Mouse (Mus musculus) C2C12 (cell line): ENCODE measurements around the gene Cadps2. TPM values are rescaled to one million over a fixed set of nuclear protein-coding genes. Genes with fewer than 3 reads are reported as not detected.

ENCODE experiments used
- H3K27me3 ChIP-seq: one replicate; pipeline ENCODE4 v1.6.1; 2011; ENCODE audit not compliant: control insufficient read depth, insufficient read depth, insufficient read length
- H3K36me3 ChIP-seq: one replicate; pipeline ENCODE4 v1.6.1; 2011; ENCODE audit not compliant: control insufficient read depth, insufficient read depth
- H3K4me3 ChIP-seq: one replicate; pipeline ENCODE4 v1.5.1; 2011; ENCODE audit warnings: mild to moderate bottlenecking, control low read depth; ENCODE audit not compliant: poor library complexity, insufficient read depth, severe bottlenecking
- H3K79me2 ChIP-seq: one replicate; pipeline ENCODE4 v1.6.1; 2011; ENCODE audit not compliant: control insufficient read depth, insufficient read depth
- H3K79me3 ChIP-seq: one replicate; pipeline ENCODE4 v1.6.1; 2011; ENCODE audit warnings: low read depth, control low read depth
- H3ac ChIP-seq: one replicate; pipeline ENCODE3; 2011; ENCODE audit warnings: low read depth; ENCODE audit not compliant: control insufficient read depth, insufficient read length
- CEBPB ChIP-seq: IDR thresholded peaks from one replicate; pipeline ENCODE4 v1.6.1; 2011; ENCODE audit warnings: low read depth, mild to moderate bottlenecking, control low read depth, moderate library complexity
- CTCF ChIP-seq: IDR thresholded peaks from one replicate; pipeline ENCODE4 v1.5.1; 2011; ENCODE audit not compliant: control insufficient read depth, insufficient read depth, insufficient read length
- FOSL1 ChIP-seq: IDR thresholded peaks from one replicate; pipeline ENCODE4 v1.8.0; 2011; ENCODE audit warnings: mild to moderate bottlenecking, low read length; ENCODE audit not compliant: poor library complexity, insufficient read depth, severe bottlenecking
- MAX ChIP-seq: IDR thresholded peaks from one replicate; pipeline ENCODE4 v1.6.1; 2011; ENCODE audit warnings: mild to moderate bottlenecking, control low read depth
- MYOD1 ChIP-seq: IDR thresholded peaks from one replicate; pipeline ENCODE4 v1.6.1; 2011; ENCODE audit warnings: low read depth; ENCODE audit not compliant: control insufficient read depth, insufficient read length
- MYOG ChIP-seq: IDR thresholded peaks from one replicate; pipeline ENCODE4 v1.6.1; 2011; ENCODE audit not compliant: control insufficient read depth, insufficient read length; ENCODE audit errors: extremely low read depth
- USF1 ChIP-seq: IDR thresholded peaks from one replicate; pipeline ENCODE4 v1.6.1; 2011; ENCODE audit warnings: low read depth, mild to moderate bottlenecking, control low read depth, moderate library complexity
- polyA plus RNA-seq: library from polyadenylated mRNA; unstranded; fragments of >200 nt; fragmentation: generic; extraction: Trizol; gene quantifications from one replicate; pipeline ENCODE4 v1.2.1, GENCODE M21; 2012; ENCODE audit warnings: missing spikeins

Cadps2 gene
- polyA plus RNA-seq, 1 experiment, result not detected

DNA sequence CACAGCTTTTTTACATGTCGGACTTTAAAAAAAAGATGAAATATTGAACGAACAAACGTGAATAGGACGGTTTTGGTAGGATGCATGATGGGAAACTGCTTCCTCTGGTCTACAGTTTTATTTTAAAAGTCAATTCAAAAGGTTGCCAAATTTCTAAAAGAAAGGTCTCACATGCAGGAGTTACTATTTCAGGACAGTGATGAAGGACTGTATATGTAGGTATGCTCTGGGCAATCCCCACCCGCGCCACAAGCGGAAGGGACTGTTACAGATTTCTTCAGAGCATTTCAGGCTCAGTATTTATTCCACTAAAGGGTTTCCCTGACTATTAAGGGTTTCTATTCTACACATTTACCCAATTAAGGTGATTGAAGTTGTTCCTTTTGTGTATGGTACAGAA, 1.6 kb downstream of the Cadps2 start:
- no peaks in the 10 kb centered on the region for H3K79me3 ChIP-seq
- peaks cover 3% of the 10 kb centered on the region for H3K27me3 ChIP-seq
- TF ChIP-seq FOSL1, result no peak
- TF ChIP-seq USF1, result no peak
- no peak for TF ChIP-seq CEBPB
- TF ChIP-seq MYOG, result no peak
- TF ChIP-seq MYOD1, result no peak
- no peak for TF ChIP-seq MAX
- no peak for TF ChIP-seq CTCF
- no peaks in the 10 kb centered on the region for H3K79me2 ChIP-seq
- H3ac ChIP-seq, result no peak overlapping the region
- H3K36me3 ChIP-seq, result no peaks in the 10 kb centered on the region
- H3K4me3 ChIP-seq, result no peak overlapping the region

DNA sequence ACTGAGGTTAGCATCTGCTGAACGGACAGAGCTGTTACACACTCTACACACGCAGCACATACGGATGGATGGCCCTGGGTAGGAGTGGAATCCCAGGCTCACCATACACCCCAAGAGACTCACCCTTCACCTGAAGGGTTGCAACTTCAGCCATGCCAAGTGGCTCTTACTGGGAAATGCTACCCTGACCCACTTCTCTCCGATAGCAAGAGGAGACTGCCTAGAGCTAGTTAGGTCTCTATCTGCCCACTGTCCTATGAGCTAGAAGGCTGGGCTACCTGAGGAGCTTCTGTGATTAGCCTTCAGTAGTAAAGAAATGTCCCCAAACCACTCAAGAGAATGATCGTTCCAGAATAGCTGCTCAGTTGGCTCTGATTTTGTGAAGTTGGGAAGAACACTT, 2.1 kb downstream of the Cadps2 start:
- H3K36me3 ChIP-seq, result no peaks in the 10 kb centered on the region
- no peak for TF ChIP-seq MAX
- TF ChIP-seq MYOG, result no peak
- no peak for TF ChIP-seq FOSL1
- TF ChIP-seq USF1, result no peak
- TF ChIP-seq CTCF, result no peak
- TF ChIP-seq MYOD1, result no peak
- no peak for TF ChIP-seq CEBPB
- no peaks in the 10 kb centered on the region for H3K79me3 ChIP-seq
- no peak overlapping the region for H3ac ChIP-seq
- no peak overlapping the region for H3K4me3 ChIP-seq
- peaks cover 3% of the 10 kb centered on the region for H3K27me3 ChIP-seq
- H3K79me2 ChIP-seq, result no peaks in the 10 kb centered on the region

DNA sequence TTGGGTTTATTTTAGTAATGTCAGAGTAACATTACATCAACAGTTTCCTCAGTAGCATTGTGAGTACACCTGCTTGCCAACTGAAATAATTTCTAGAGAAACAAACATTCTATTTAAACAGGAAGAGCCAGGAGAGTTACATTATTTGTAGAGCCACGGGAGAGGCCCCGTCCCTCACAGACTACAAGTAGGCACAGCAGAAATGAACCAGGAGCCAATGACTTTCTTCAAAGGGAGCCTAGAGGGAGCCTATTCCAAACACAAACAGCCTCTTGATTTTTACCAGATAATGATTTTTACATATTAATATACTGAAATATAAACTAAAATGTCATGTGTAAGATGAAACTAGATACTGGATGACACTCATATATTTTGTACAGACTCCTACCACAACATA, 2.5 kb downstream of the Cadps2 start:
- H3K79me2 ChIP-seq, result no peaks in the 10 kb centered on the region
- TF ChIP-seq MYOD1, result no peak

DNA sequence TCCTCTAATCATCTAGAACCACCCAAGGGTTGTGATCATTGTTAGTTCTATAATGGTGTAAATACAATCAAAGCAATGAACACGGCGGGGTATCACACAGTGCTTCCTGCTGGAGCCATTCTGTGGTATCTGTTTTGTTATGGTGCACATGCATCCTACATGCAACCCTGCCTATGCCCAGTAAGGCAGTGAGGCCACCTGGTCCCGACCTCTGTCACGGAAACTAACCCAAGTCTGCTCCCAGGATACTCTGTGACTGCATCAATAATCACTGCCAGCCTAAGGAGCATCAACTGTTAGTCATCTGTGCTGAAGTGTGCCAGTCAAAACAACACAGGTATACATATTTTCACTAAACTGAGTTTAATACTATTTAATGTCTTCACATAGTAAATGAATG, 3.7 kb downstream of the Cadps2 start:
- TF ChIP-seq MYOG, result no peak
- no peak for TF ChIP-seq MAX
- no peak for TF ChIP-seq FOSL1
- no peak for TF ChIP-seq CTCF
- no peak for TF ChIP-seq MYOD1
- no peak for TF ChIP-seq CEBPB
- TF ChIP-seq USF1, result no peak
- H3K36me3 ChIP-seq, result no peaks in the 10 kb centered on the region
- H3K27me3 ChIP-seq, result peaks cover 3% of the 10 kb centered on the region
- no peak overlapping the region for H3K4me3 ChIP-seq
- H3K79me3 ChIP-seq, result no peaks in the 10 kb centered on the region
- H3K79me2 ChIP-seq, result no peaks in the 10 kb centered on the region
- no peak overlapping the region for H3ac ChIP-seq

More for the DNA sequence above, 2.5 kb downstream of the Cadps2 start:
- no peaks in the 10 kb centered on the region for H3K36me3 ChIP-seq
- H3ac ChIP-seq, result no peak overlapping the region
- H3K4me3 ChIP-seq, result no peak overlapping the region
- H3K27me3 ChIP-seq, result peaks cover 3% of the 10 kb centered on the region
- no peaks in the 10 kb centered on the region for H3K79me3 ChIP-seq

DNA sequence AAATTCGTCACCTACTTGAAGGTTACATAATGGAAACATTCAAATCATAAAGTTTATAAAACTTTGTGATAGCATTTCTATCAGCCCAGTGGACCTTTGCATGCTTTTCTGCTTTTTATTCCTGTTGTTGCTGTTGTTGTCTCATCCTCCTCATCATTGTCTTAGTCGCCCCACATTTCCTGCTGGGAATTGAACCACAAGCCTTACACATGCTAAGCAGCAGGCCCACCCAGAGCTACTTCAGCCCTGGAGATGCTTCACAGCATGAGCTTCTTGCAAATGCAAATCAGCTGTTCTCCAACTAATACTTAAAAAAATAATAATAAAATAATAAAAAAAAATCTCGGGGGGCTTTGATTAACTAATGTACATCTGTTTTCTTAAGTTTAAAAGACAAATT, 8.5 kb downstream of the Cadps2 start:
- Histone ChIP-seq H3K4me3 (no peak overlapping the region), H3ac (no peak overlapping the region), H3K79me3 (no peaks in the 10 kb centered on the region), H3K27me3 (no peaks in the 10 kb centered on the region), H3K36me3 (no peaks in the 10 kb centered on the region), H3K79me2 (no peaks in the 10 kb centered on the region)
- TF ChIP-seq MYOD1 (no peak), FOSL1 (no peak), CTCF (no peak), MYOG (no peak), CEBPB (no peak), MAX (no peak), USF1 (no peak)

DNA sequence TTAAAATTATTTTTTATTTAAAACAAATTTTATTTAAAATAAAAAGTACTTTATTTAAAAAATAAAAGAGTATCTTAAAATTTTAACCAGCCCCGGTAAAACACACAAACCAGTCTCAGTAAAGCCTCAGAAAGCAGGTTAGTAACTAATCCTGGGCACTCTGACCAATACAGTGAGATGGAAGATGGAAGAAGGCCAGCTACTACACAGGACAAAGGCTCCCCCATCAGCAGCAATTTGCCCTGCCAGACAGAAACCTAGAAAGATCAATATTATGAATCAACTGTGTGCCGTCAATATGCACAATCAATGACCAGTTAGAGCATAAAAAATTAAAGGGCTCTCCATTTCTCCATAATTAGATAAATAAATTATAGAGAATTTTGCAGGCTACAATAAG, 9.9 kb downstream of the Cadps2 start:
- no peaks in the 10 kb centered on the region for H3K79me3 ChIP-seq

More for the DNA sequence above, 9.9 kb downstream of the Cadps2 start:
- H3K79me2 ChIP-seq, result no peaks in the 10 kb centered on the region
- H3ac ChIP-seq, result no peak overlapping the region
- no peaks in the 10 kb centered on the region for H3K27me3 ChIP-seq
- H3K4me3 ChIP-seq, result no peak overlapping the region
- no peak for TF ChIP-seq CEBPB
- H3K36me3 ChIP-seq, result no peaks in the 10 kb centered on the region
